Mouse (Mus musculus): Measurements from ENCODE around the gene Car8.

DNA sequence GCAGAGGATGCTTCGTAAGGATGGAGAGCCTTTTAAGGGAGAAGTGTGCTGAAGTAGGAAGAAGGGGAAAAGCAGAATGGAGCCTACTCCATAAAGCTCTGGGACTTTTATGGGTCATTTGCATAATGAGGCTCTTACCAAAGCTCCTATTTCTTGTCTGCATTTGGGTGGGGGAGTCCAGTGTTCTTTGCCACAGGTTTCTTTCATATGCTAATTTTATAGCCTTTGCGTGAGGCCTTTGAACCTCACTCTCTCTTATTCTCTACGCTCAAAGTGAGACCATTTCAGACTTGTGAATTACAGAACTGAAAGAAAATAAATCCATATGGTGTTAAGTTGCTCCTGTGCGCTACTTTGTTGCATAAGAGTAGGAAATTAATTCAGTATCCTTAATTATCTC lies 140.8 kb downstream of the Car8 start:
- TF ChIP-seq CTCF (conservative IDR thresholded peaks at IDR 0.05; ENCODE audit: low read length) (no peak), POU5F1 (IDR thresholded peaks at IDR 0.05; ENCODE audit: borderline replicate concordance, low read length) (no peak; the same call in none of the 2 replicates)
